26 mouse cellular contexts compared by ENCODE assay signal in the genomic region with DNA sequence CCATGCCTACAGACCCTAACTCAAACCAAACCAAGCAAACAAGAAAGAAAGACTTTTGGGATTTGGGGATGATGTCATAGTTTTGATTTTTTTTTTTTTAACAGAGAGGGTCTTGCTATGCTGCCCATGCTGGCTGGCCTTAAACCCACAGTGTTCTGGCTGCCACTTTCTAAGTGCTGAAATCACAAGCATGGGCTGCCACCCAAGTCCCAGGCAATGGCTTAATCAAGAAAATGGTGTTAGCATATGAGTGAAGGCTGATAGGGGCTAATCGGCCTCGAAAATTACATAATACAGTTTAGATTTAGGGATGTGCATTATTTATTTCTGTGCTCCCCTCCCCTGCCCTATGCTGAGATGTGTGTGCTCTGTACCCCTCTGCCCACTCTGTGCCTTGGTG.
"Had no signal": no experiment of that assay in that cellular context is flagged by ENCODE, and none has a peak within 500 bp of the region (broad histone marks: within the 10 kb centered on the region; RNA-seq: fewer than 3 reads in every experiment).

No protein-coding gene starts in this region.

- H3K36me3 ChIP-seq: heart, embryonic 10.5 days; heart, embryonic 12.5 days; hindbrain, embryonic 13.5 days; hindbrain, embryonic 15.5 days; kidney, embryonic 15.5 days; limb, embryonic 10.5 days; limb, embryonic 12.5 days; liver, embryonic 13.5 days; liver, embryonic 15.5 days had no signal

- H3K4me3 ChIP-seq: heart, embryonic 10.5 days; heart, embryonic 12.5 days; hindbrain, embryonic 13.5 days; hindbrain, embryonic 15.5 days; kidney, embryonic 15.5 days; layer of hippocampus, adult 2 months; left cerebral cortex, adult 2 months; limb, embryonic 10.5 days; limb, embryonic 12.5 days; liver, embryonic 13.5 days; liver, embryonic 15.5 days had no signal

- ATAC-seq: hindbrain, postnatal 0 days; intestine, embryonic 16.5 days; liver, postnatal 0 days had no signal

- H3K4me2 ChIP-seq: heart, embryonic 12.5 days; hindbrain, embryonic 13.5 days; hindbrain, embryonic 15.5 days; kidney, embryonic 15.5 days; limb, embryonic 12.5 days; liver, embryonic 11.5 days; liver, embryonic 13.5 days; liver, embryonic 15.5 days had no signal

- H3K27ac ChIP-seq: heart, embryonic 10.5 days; hindbrain, embryonic 13.5 days; hindbrain, embryonic 15.5 days; hindbrain, postnatal 0 days; kidney, embryonic 15.5 days; kidney, postnatal 0 days; layer of hippocampus, adult 2 months; left cerebral cortex, adult 2 months; limb, embryonic 10.5 days; limb, embryonic 12.5 days; liver, embryonic 13.5 days; liver, embryonic 15.5 days had no signal

- H3K27me3 ChIP-seq: heart, embryonic 12.5 days; hindbrain, embryonic 13.5 days; hindbrain, embryonic 15.5 days; kidney, embryonic 15.5 days; limb, embryonic 12.5 days; liver, embryonic 13.5 days; liver, embryonic 15.5 days had no signal

- DNase-seq: gastrocnemius, postnatal 14 days; gastrocnemius, postnatal 36 days; heart, adult 18-20 months; heart, postnatal 36 days; kidney, adult 11 months; kidney, adult 2 months; kidney, adult 9 months; kidney, postnatal 14 days; kidney, postnatal 4 days; liver; liver, embryonic 13.5 days; liver, postnatal 0 days had no signal

- H3K9me3 ChIP-seq: heart, embryonic 10.5 days; heart, embryonic 12.5 days; hindbrain, embryonic 13.5 days; hindbrain, embryonic 15.5 days; kidney, embryonic 15.5 days; limb, embryonic 10.5 days; limb, embryonic 12.5 days; liver, embryonic 13.5 days; liver, embryonic 15.5 days had no signal

- H3K9ac ChIP-seq: heart, embryonic 12.5 days; hindbrain, embryonic 13.5 days; hindbrain, embryonic 15.5 days; kidney, embryonic 15.5 days; limb, embryonic 12.5 days; liver, embryonic 13.5 days; liver, embryonic 15.5 days; liver, postnatal 0 days had no signal

- H3K4me1 ChIP-seq: hindbrain, embryonic 13.5 days; hindbrain, embryonic 15.5 days; limb, embryonic 12.5 days; liver, embryonic 15.5 days had no signal
